Mouse (Mus musculus): ENCODE data around the gene Ctdsp1. TPM values are rescaled to one million over a fixed set of nuclear protein-coding genes. Genes with fewer than 3 reads are reported as not detected.

Gene Ctdsp1
- total RNA-seq, 4 experiments from 2014 or later: 141 to 175 (median 160) TPM

Small RNAs within 50 kb of the gene (microRNA-seq; reads per million reads assigned to microRNA genes)
- gene Mir26b: 22,644 to 24,682 reads per million in 2 experiments

Other genes with a start within 250 kb of the Ctdsp1 start
- under 1 TPM in 1 of 4 experiments, not detected in 3; 0.10 TPM for gene Cxcr2, start 237.5 kb upstream of the Ctdsp1 start, total RNA-seq (2022)
- gene Cxcr1, start 196.9 kb upstream of the Ctdsp1 start, total RNA-seq (2022): under 1 TPM in 1 of 4 experiments, not detected in 3; 0.27 TPM
- 100 to 1,000 TPM; 171 to 184 (median 181) TPM for gene Arpc2, start 155.4 kb upstream of the Ctdsp1 start, total RNA-seq (2022)
- gene Gpbar1, start 113.0 kb upstream of the Ctdsp1 start, total RNA-seq (2022): not detected
- 100 to 1,000 TPM; 174 to 226 (median 192) TPM for gene Aamp, start 106.8 kb upstream of the Ctdsp1 start, total RNA-seq (2022)
- 10 to 100 TPM; 68.1 to 76.1 (median 74.6) TPM for gene Pnkd, start 106.6 kb upstream of the Ctdsp1 start, total RNA-seq (2022)
- 100 to 1,000 TPM; 123 to 136 (median 131) TPM for gene Tmbim1, start 85.9 kb upstream of the Ctdsp1 start, total RNA-seq (2022)
- gene Catip, start 29.4 kb upstream of the Ctdsp1 start, total RNA-seq (2022): 1 to 10 TPM in 2 of 4 experiments, under 1 TPM in 2; 0.21 to 1.4 (median 0.81) TPM
- gene Slc11a1, start 16.3 kb upstream of the Ctdsp1 start, total RNA-seq (2022): 10 to 100 TPM; 12.9 to 29.1 (median 19.7) TPM
- 1 to 10 TPM in 3 of 4 experiments, under 1 TPM in 1; 0.96 to 4.1 (median 2.6) TPM for gene Vil1, start 17.9 kb downstream of the Ctdsp1 start, total RNA-seq (2022)
- 10 to 100 TPM; 27.1 to 29.4 (median 28.1) TPM for gene Cnot9, start 114.5 kb downstream of the Ctdsp1 start, total RNA-seq (2022)
- 1 to 10 TPM; 1.1 to 2.1 (median 1.5) TPM for gene Plcd4, start 151.4 kb downstream of the Ctdsp1 start, total RNA-seq (2022)
- gene Usp37, start 152.8 kb downstream of the Ctdsp1 start, total RNA-seq (2022): 10 to 100 TPM; 14.1 to 23.0 (median 17.8) TPM
- 10 to 100 TPM; 14.3 to 20.2 (median 18.3) TPM for gene Zfp142, start 196.7 kb downstream of the Ctdsp1 start, total RNA-seq (2022)
- gene Bcs1l, start 196.8 kb downstream of the Ctdsp1 start, total RNA-seq (2022): 10 to 100 TPM; 27.1 to 33.2 (median 29.0) TPM
- 10 to 100 TPM; 50.2 to 79.7 (median 66.6) TPM for gene Rnf25, start 209.9 kb downstream of the Ctdsp1 start, total RNA-seq (2022)
- 10 to 100 TPM in 1 of 4 experiments, 1 to 10 TPM in 3; 3.5 to 11.8 (median 4.8) TPM for gene Stk36, start 209.9 kb downstream of the Ctdsp1 start, total RNA-seq (2022)

All from adrenal gland, adult 8-10 months (tissue).